Mouse (Mus musculus): ENCODE data around the gene Aldh3b1. TPM values are rescaled to one million over a fixed set of nuclear protein-coding genes. Genes with fewer than 3 reads are reported as not detected.
"Not testable (repeated sequence)": the region's sequence is repeated elsewhere in the genome, so short reads cannot be mapped to it uniquely, and the experiment has no call there.

The Aldh3b1 gene
- polyA plus RNA-seq (2012; rRNA removed): 7.9 and 8.5 TPM in 2 replicates

GRCm38 (mm10) chr19:3929211-3929941, at the start of gene Aldh3b1:
Gene Aldh3b1, minus strand, starts transcription at chr19:3929808.
- DNase-seq (ENCODE audit: extremely low spot score in 1 of 2, low spot score in 1 of 2): peak in 1 of 2 experiments; percentile 58

- no peak for DNase-seq (ENCODE audit: extremely low spot score in 1 of 2, low spot score in 1 of 2)
Observed at GRCm38 (mm10) chr19:3975866-3976265, 46.3 kb upstream of the Aldh3b1 start.

GRCm38 (mm10) chr19:3974608-3975007, 45.0 kb upstream of the Aldh3b1 start:
- not testable (repeated sequence) for DNase-seq (ENCODE audit: extremely low spot score in 1 of 2, low spot score in 1 of 2)

GRCm38 (mm10) chr19:3972229-3972628, 42.6 kb upstream of the Aldh3b1 start, which contains the start of gene Aldh3b2:
Gene Aldh3b2, plus strand, starts transcription at chr19:3972328.
- DNase-seq (ENCODE audit: extremely low spot score in 1 of 2, low spot score in 1 of 2): no peak

GRCm38 (mm10) chr19:3967258-3967657, 37.6 kb upstream of the Aldh3b1 start:
- no peak for DNase-seq (ENCODE audit: extremely low spot score in 1 of 2, low spot score in 1 of 2)

- peak; percentile 20 to 47 for DNase-seq (ENCODE audit: extremely low spot score in 1 of 2, low spot score in 1 of 2)
Observed at GRCm38 (mm10) chr19:3966330-3967075, 36.9 kb upstream of the Aldh3b1 start.

GRCm38 (mm10) chr19:3964030-3964429, 34.4 kb upstream of the Aldh3b1 start:
- no peak for DNase-seq (ENCODE audit: extremely low spot score in 1 of 2, low spot score in 1 of 2)

- DNase-seq (ENCODE audit: extremely low spot score in 1 of 2, low spot score in 1 of 2): no peak
Observed at GRCm38 (mm10) chr19:3962469-3962868, 32.9 kb upstream of the Aldh3b1 start.

- DNase-seq (ENCODE audit: extremely low spot score in 1 of 2, low spot score in 1 of 2): not testable (repeated sequence)
Observed at GRCm38 (mm10) chr19:3961805-3962204, 32.2 kb upstream of the Aldh3b1 start.

- DNase-seq (ENCODE audit: extremely low spot score in 1 of 2, low spot score in 1 of 2): no peak
Observed at GRCm38 (mm10) chr19:3960211-3960610, 30.6 kb upstream of the Aldh3b1 start.

GRCm38 (mm10) chr19:3959030-3959429, 29.4 kb upstream of the Aldh3b1 start:
- DNase-seq (ENCODE audit: extremely low spot score in 1 of 2, low spot score in 1 of 2): no peak

GRCm38 (mm10) chr19:3958470-3958869, 28.9 kb upstream of the Aldh3b1 start, which contains the start of gene Aldh3b3:
Gene Aldh3b3, plus strand, starts transcription at chr19:3958645.
- no peak for DNase-seq (ENCODE audit: extremely low spot score in 1 of 2, low spot score in 1 of 2)

GRCm38 (mm10) chr19:3957296-3958036, 27.9 kb upstream of the Aldh3b1 start:
- DNase-seq (ENCODE audit: extremely low spot score in 1 of 2, low spot score in 1 of 2): not testable (repeated sequence)

- no peak for DNase-seq (ENCODE audit: extremely low spot score in 1 of 2, low spot score in 1 of 2)
Observed at GRCm38 (mm10) chr19:3955804-3956203, 26.2 kb upstream of the Aldh3b1 start.

- DNase-seq (ENCODE audit: extremely low spot score in 1 of 2, low spot score in 1 of 2): no peak
Observed at GRCm38 (mm10) chr19:3955033-3955432, 25.4 kb upstream of the Aldh3b1 start.

GRCm38 (mm10) chr19:3952099-3952498, 22.5 kb upstream of the Aldh3b1 start:
- no peak for DNase-seq (ENCODE audit: extremely low spot score in 1 of 2, low spot score in 1 of 2)

- no peak for DNase-seq (ENCODE audit: extremely low spot score in 1 of 2, low spot score in 1 of 2)
Observed at GRCm38 (mm10) chr19:3951461-3951860, 21.9 kb upstream of the Aldh3b1 start.

GRCm38 (mm10) chr19:3950331-3950730, 20.7 kb upstream of the Aldh3b1 start:
- no peak for DNase-seq (ENCODE audit: extremely low spot score in 1 of 2, low spot score in 1 of 2)

- no peak for DNase-seq (ENCODE audit: extremely low spot score in 1 of 2, low spot score in 1 of 2)
Observed at GRCm38 (mm10) chr19:3948546-3948945, 18.9 kb upstream of the Aldh3b1 start.

- no peak for DNase-seq (ENCODE audit: extremely low spot score in 1 of 2, low spot score in 1 of 2)
Observed at GRCm38 (mm10) chr19:3947813-3948212, 18.2 kb upstream of the Aldh3b1 start.

- peak in 1 of 2 experiments; percentile 88 for DNase-seq (ENCODE audit: extremely low spot score in 1 of 2, low spot score in 1 of 2)
Observed at GRCm38 (mm10) chr19:3946715-3947114, 17.1 kb upstream of the Aldh3b1 start.

All from frontal cortex, adult 2 months (tissue).